Mouse (Mus musculus) embryonic fibroblast, embryonic 13.5 days (primary cell): ENCODE data around the gene Grid2. TPM values are rescaled to one million over a fixed set of nuclear protein-coding genes. Genes with fewer than 3 reads are reported as not detected.

Source experiments
- H3K27ac ChIP-seq: 2 replicates; pipeline ENCODE4 v1.5.1; 2012; ENCODE audit warnings: low read length, control low read depth, inconsistent platforms; ENCODE audit not compliant: insufficient read depth
- H3K4me1 ChIP-seq: 2 replicates; pipeline ENCODE4 v1.6.1; 2011; ENCODE audit warnings: low read length; ENCODE audit not compliant: control insufficient read depth, insufficient read depth
- H3K4me3 ChIP-seq: 2 replicates; pipeline ENCODE4 v1.5.1; 2011; ENCODE audit warnings: mild to moderate bottlenecking, control low read depth, low read length; ENCODE audit not compliant: insufficient read depth
- CTCF ChIP-seq: IDR thresholded peaks from 2 replicates; pipeline ENCODE4 v1.5.1; 2011; ENCODE audit warnings: mild to moderate bottlenecking, control low read depth, low read length, moderate library complexity, borderline replicate concordance; ENCODE audit not compliant: insufficient read depth
- POLR2A ChIP-seq: IDR thresholded peaks from 2 replicates; pipeline ENCODE4 v1.6.1; 2011; ENCODE audit warnings: low read depth, mild to moderate bottlenecking, control low read depth, low read length, moderate library complexity
- polyA plus RNA-seq: library from polyadenylated mRNA; stranded (reverse); fragments of >200 nt; gene quantifications from 2 replicates; pipeline ENCODE4 v1.2.4, GENCODE M21; 2011; ENCODE audit warnings: low read depth; ENCODE audit not compliant: missing spikeins, insufficient read length

The Grid2 gene
- polyA plus RNA-seq, 1 experiment, result 1.8 TPM

DNA sequence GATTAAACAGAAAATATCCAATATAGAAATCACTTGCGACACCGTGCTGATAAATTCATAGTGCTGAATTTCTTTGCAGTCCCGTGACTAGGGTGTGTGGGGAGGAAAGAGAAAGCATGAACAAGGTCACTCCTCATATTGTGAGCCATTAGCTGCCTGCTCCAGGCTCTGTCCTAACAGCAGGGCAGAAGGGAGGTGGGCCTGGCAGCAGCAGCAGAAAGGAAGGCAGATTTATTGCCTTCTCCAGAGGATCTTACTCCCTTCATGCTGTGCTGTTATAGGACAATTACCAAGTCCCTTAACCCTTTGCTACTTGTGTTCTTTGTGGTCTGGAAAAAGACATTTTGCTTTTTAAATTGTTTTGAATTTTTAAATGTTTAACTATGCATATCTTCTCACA lies 708.1 kb downstream of the Grid2 start:
- no peak for TF ChIP-seq CTCF
- no peak for TF ChIP-seq POLR2A
- Histone ChIP-seq H3K27ac (no peak overlapping the region), H3K4me3 (no peak overlapping the region), H3K4me1 (no peaks in the 10 kb centered on the region)

DNA sequence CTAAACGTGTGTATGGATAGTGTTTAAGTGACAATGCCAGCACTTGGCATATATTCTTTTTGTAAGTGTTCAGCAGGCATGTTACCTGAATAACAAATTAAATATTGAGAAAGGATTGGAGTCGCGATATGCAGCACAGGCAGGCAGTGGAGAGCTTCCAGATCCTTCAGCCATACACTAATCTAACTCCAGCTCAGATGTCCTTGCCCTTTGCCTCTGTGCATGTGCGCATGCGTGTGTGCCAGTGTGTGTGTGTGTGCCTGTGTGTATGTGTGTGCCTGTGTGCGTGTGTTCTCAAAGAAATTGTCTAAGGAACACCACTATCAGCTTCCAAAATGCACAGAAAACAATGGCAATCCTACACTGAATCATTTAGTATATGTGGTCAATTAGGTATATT lies 708.6 kb downstream of the Grid2 start:
- Histone ChIP-seq H3K27ac (no peak overlapping the region), H3K4me1 (no peaks in the 10 kb centered on the region), H3K4me3 (no peak overlapping the region)
- no peak for TF ChIP-seq CTCF

DNA sequence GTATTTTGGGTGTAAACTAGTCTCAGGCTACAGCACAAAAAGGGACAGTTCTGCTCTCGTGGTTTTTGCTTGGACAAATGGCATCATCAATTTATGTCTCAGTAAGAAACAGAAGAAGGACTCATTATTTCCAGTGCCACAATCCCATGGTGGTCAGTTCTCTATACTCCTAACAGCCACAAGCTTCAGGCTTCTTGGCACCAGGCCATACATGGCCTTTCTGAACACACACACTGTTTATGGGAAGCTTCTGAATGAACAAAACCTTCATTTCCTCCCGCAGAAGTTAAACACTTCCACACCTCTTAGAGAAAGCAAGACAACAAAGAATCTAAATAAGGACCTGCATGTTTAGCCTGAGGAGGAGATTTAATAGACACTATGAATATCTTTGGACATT lies 709.1 kb downstream of the Grid2 start:
- Histone ChIP-seq H3K4me3 (no peak overlapping the region), H3K4me1 (no peaks in the 10 kb centered on the region), H3K27ac (no peak overlapping the region)
- TF ChIP-seq CTCF, result no peak
- TF ChIP-seq POLR2A, result no peak

DNA sequence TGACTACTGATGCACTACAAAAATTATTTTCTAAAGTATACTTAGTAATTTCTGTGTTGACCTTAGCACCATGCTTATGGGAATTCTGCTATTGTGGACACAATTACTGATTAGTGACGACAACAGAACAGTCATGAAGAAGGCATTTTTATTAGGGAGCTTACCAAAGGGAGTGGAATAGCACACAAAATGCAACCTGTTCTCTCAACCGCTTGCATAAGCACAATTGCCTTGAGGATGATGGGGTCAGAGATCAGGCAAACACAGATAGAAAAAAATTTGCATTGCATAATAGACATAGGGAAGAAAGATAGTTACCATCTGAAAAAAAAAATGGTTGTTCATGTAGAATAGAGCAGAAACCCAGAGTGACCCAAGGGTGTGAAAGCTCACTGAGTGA lies 790.4 kb downstream of the Grid2 start:
- H3K27ac ChIP-seq, result no peak overlapping the region

DNA sequence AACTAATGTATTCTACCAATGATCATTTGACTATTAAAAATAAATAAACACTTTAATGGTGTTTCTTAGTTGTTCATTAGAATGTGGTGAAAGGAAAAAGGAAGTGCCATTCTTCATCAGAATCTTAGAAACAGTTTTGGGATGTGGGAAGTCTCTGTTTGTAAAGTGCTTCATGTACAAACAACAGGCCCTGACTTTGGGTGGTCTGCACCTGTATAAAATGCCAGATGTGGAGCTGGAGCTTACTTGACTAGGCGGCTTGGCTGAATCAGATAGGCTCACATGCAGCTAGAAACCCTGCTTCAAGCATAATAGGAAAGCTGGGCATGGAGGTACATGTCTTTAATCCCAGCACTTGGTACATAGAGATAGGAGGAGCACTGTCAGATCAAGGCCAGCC lies 791.1 kb downstream of the Grid2 start:
- TF ChIP-seq POLR2A, result no peak
- no peak for TF ChIP-seq CTCF
- no peak overlapping the region for H3K27ac ChIP-seq
- no peak overlapping the region for H3K4me3 ChIP-seq
- H3K4me1 ChIP-seq, result no peaks in the 10 kb centered on the region

More for the DNA sequence above, 790.4 kb downstream of the Grid2 start:
- TF ChIP-seq CTCF (no peak), POLR2A (no peak)
- Histone ChIP-seq H3K4me1 (no peaks in the 10 kb centered on the region), H3K4me3 (no peak overlapping the region)

DNA sequence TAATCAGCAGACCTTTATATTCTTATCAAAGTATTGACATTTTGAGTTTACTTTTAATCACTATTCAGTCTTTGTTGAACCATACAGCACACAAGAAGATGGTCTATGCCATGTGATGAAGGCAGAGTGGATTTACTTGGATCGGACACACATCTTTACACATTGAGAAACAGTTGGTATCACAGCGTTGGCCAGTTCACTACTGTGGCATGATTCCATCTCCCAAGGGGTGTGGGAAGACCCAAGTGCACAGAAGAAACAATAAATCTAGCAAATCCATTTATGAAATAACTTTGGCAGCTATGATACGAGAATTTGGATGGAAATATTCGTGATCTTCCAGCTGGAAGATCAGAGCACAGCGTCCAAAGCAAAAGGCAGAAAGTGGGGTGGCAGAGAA lies 792.3 kb downstream of the Grid2 start:
- TF ChIP-seq POLR2A (no peak), CTCF (no peak)
- Histone ChIP-seq H3K27ac (no peak overlapping the region), H3K4me1 (no peaks in the 10 kb centered on the region), H3K4me3 (no peak overlapping the region)

DNA sequence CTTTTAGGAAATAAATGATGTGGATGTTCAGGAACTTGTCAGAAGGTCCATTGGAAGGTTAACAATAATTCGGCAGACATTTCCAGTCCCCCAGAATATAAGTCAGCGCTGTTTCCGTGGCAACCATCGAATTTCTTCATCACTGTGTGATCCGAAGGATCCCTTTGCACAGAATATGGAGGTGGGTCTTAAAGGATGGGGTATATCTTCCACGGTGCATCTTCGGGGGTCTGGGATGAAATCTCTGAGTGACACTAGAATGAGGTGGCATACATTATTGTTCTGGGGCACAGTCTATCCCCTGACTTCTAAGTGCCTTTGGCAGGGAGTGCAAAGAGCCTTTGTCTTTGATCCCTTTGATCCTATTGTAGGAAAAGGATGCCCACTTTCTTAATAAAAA lies 808.2 kb downstream of the Grid2 start:
- Histone ChIP-seq H3K27ac (no peak overlapping the region), H3K4me1 (no peaks in the 10 kb centered on the region), H3K4me3 (no peak overlapping the region)
- TF ChIP-seq POLR2A, result no peak
- TF ChIP-seq CTCF, result no peak

DNA sequence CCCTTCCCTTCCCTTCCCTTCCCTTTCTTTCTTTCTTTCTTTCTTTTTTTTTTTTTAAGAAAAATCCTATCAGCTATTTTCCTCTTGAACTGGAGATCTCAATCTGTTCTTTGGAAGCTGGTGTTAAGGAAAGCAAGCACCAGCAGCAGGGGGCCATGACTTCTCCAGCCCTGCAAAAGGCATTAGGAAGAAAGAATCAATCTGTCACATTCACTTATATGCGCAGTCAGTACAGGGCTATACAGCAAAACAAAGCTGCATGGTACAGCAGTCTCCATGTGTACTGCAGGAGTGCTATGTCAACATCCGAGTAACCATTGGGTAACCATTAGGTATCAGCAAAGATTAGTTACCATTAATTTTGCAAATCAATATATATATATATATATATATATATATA lies 809.0 kb downstream of the Grid2 start:
- H3K4me3 ChIP-seq, result no peak overlapping the region

DNA sequence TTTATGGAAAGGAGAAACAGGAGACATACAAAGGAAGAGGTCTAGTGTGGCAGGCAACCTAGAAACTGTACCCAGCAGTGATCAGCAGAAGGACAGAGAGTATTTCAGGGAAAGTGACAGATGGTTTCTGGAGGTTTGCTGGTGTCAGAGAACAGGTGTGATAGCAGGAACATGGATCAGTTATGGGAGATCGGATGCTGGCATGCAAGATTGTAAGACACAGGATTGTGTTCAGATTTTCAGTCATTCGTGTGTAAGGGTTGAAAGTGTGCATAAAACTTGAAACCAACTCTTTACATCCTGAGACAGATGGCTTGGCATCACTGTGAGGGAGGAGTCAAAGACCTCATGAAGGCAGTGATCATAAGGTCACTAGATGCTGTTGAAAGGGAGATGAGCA lies 817.7 kb downstream of the Grid2 start:
- no peaks in the 10 kb centered on the region for H3K4me1 ChIP-seq
- H3K27ac ChIP-seq, result no peak overlapping the region
- no peak overlapping the region for H3K4me3 ChIP-seq
- TF ChIP-seq POLR2A (no peak), CTCF (no peak)

More for the DNA sequence above, 809.0 kb downstream of the Grid2 start:
- Histone ChIP-seq H3K27ac (no peak overlapping the region), H3K4me1 (no peaks in the 10 kb centered on the region)
- TF ChIP-seq POLR2A (no peak), CTCF (no peak)

DNA sequence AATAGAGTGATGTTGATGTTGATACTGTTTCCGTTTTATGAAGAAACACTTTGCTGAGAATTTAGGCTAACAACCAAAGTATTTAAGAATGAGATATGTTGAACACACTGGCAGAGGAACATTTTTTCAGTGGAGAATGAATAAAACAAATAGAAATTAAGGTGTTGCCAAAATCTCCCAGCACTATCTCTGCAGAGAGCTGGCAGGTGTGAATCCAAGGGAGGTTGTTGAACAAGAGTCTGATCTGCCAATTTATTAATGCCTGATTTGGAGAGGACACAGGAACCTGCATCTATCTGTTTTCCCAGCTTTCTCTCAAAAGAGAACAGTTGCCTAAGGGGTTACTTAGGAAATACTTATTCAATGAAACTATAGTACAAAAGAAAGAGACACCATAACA lies 822.2 kb downstream of the Grid2 start:
- no peaks in the 10 kb centered on the region for H3K4me1 ChIP-seq
- H3K4me3 ChIP-seq, result no peak overlapping the region
- H3K27ac ChIP-seq, result no peak overlapping the region
- TF ChIP-seq CTCF (no peak), POLR2A (no peak)

DNA sequence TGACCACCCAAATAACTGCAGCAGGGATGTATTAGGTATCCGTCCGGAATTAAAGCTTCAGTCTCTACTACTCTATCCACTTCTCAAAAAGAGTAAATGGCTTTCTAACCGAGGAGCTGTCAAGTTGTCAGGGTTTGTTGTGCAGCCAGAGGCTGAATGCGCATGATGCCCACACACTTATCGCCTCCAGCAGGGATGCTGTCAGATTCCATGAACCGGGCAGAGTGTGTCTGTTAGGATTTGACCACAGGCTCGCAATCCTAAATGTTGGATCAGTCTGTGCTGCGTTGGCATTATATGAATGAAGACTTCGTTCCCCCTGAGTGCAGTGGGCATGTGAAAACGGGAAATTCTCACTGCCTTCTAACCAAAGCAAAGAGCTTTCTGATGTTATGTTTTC lies 843.0 kb downstream of the Grid2 start:
- Histone ChIP-seq H3K4me1 (no peaks in the 10 kb centered on the region), H3K4me3 (no peak overlapping the region), H3K27ac (no peak overlapping the region)
- no peak for TF ChIP-seq CTCF
- no peak for TF ChIP-seq POLR2A
